Mouse (Mus musculus): ENCODE data around the gene Prdx1. TPM values are rescaled to one million over a fixed set of nuclear protein-coding genes. Genes with fewer than 3 reads are reported as not detected.
"Not testable (repeated sequence)": the region's sequence is repeated elsewhere in the genome, so short reads cannot be mapped to it uniquely, and the experiment has no call there.

Prdx1 gene
- total RNA-seq, 2 experiments from 2014 or later = 304 to 400 TPM

DNA sequence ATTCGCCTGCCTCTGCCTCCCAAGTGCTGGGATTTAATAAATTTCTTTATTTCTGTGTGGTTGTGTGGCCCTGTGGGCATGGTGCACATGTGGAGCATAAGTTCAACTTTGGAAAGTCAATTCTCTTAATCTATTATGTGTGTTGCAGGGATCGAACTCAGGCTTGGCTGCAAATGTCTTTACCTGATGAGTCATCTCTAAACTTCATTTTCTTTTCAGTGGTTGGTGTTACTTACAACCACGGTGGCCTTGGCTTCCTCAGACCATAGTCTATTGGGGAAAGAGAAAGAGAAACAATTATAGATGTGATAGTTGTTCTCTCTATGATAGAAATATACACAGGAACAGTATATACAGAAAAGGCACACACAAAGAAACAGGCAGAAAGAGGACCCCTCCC is 9.3 kb upstream of the Prdx1 start:
- no peak for ATAC-seq (replicated peaks; ENCODE audit: poor library complexity)

GRCm38 (mm10) chr4:116677808-116678207 is 7.5 kb upstream of the Prdx1 start:
- ATAC-seq (replicated peaks; ENCODE audit: poor library complexity) = no peak

DNA sequence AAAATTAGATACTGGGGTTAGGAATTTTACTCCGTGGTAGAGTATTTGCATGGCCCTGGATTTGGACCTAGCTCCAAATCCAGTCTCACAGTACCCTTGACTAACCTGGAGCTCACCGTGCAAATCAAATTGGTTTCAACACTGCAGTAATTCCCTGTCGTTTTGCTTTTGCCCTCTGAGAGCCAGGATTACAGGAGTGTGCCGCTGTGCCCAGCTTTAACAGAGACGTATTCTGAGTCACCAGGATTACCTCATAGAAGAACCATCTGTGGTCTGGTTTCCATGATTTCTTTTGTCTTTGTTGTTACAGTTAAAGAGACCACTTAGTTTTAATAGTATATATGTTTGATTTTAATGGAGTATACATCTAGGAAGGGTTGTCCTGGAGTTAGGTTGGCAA is 6.2 kb upstream of the Prdx1 start:
- no peak for ATAC-seq (replicated peaks; ENCODE audit: poor library complexity)

- ATAC-seq (replicated peaks; ENCODE audit: poor library complexity) = not testable (repeated sequence)
These were observed 4.8 kb upstream of the Prdx1 start for GRCm38 (mm10) chr4:116680521-116680920.

GRCm38 (mm10) chr4:116683957-116684356 is 1.4 kb upstream of the Prdx1 start:
- no peak for ATAC-seq (replicated peaks; ENCODE audit: poor library complexity)

DNA sequence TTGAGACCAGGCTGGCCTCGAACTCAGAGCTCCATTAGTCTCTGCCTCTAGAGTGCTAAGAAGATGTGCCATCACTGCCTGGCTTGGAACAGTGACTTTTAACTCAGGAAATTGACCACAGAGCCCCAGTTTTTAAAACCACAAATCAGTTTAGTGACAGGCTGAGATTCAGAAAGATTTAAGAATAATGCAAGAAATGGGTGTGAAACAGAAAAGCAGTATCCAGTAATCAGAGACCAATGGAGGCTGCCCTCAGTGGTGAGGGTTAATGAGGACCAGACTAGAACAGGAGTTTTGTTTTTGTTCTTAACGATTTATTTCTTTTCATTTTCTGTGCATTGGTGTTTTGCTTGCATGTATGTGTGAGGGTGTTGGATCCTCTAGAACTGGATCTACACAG is 679 bp upstream of the Prdx1 start:
- ATAC-seq (replicated peaks; ENCODE audit: poor library complexity) = no peak

DNA sequence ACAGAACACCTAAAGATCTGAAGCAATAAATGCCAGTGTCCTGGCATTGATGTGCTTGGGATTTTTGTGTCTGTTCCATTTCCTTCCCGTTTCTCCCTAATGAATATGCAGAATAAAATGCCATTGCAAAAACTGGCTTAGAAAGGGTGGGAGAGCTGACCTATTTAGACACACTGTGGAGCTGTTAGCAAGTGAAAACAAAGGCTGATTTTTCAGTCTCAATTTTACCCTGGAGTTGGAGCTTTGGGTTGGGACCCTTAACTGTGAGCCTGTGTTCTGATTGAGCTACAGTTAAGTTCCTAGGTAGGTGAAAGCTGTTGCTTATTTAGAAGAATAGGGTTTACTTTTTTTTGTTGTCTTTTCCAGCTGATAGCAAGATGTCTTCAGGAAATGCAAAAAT is 1.7 kb downstream of the Prdx1 start:
- no peak for ATAC-seq (replicated peaks; ENCODE audit: poor library complexity)

DNA sequence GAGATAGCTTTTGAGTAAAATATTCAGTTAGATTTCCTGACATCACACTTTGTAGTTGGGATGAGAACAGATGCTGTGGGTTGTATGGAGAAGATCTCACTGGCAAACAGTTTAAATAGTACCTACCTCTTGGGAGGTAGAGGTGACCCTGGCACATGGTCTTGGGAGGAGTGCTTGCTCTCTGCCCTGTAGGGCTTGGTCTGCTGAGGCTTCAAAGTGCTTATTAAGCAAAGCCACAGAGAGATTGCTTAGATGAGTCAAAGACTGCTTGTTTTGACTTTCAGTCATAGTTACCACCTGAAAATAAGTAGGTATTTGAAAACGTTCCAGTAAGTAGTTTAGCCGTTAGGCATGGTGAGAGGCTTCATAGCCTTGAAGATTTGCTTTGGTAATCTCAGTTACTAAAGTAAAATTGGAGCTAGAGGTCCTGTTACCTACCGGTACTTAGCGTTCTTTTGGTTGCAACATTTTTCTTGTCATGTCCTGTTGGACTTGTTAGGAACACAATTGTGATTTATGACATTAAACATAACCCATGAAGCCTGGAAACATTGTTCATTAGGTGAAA is 4.0 kb downstream of the Prdx1 start:
- no peak for ATAC-seq (replicated peaks; ENCODE audit: poor library complexity)

- ATAC-seq (replicated peaks; ENCODE audit: poor library complexity) = no peak
These were observed 6.8 kb downstream of the Prdx1 start for GRCm38 (mm10) chr4:116692146-116692545.

DNA sequence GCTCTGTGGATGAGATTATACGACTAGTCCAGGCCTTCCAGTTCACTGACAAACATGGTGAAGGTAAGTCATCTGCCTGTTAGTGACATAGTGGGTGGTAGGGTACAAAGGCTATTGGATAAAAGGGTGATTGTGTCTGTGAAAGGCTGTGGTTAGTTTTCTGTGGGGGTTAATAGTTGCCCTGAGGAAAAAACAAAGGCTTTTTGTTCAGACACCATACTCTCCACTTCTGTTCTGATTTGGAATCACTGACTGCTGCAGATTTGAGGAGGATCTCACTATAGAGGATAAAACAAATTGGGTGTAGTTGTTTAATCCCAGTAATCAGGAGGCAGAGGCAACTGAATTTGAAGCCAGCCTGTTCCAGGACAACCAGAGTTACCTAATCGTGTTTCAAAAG is 8.4 kb downstream of the Prdx1 start:
- ATAC-seq (replicated peaks; ENCODE audit: poor library complexity) = no peak

DNA sequence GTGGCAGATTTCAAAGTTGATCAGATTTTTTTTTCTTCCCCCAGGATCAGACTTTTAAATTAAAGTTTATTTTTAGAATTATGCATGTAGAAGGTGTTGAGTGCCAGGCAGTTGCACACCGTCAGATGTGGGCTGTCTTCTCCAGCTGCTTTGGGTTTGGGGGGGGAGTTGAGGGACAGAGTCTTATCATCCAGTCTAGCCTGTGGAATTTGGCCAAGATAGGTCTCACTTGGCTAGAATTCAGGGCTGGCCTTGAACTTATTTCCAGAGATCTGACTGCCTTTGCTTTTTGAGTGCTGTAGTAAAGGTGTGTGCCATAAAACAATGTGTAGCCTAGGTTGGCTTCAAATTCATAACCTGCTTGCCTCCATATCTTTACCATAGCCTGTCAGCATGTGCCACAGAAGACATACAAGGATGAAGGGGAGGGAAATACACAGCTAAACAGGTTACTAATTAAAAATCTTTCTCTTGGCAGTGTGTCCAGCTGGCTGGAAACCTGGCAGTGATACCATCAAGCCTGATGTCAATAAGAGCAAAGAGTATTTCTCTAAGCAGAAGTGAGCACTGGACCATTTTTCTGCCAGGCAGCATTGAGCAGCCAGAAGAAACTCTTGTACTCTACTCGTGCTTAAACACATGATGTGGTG is 13.5 kb downstream of the Prdx1 start:
- ATAC-seq (replicated peaks; ENCODE audit: poor library complexity) = peak; percentile 46

GRCm38 (mm10) chr4:116700964-116701363 is 15.6 kb downstream of the Prdx1 start:
- ATAC-seq (replicated peaks; ENCODE audit: poor library complexity) = no peak

DNA sequence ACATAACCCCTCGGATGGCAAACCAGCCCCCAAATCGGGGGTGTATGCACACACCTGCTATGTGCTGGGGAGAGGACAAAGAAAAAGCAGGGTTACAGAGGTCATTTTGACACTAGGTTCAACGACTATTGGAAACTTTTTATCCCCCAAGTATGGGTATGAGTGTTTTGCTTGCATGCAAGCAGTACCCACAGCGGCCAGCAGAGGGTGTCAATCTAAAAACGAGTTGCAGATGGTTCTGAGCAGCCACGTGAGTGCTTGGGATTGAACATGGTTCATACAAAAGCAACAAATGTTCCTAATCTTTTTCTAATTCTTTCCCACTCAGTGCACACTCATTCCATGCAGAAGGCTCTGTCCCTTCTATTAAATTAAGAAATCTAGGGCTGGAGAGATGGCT is 18.5 kb downstream of the Prdx1 start:
- peak; percentile 52 for ATAC-seq (replicated peaks; ENCODE audit: poor library complexity)

GRCm38 (mm10) chr4:116707666-116708065 is 22.3 kb downstream of the Prdx1 start:
- ATAC-seq (replicated peaks; ENCODE audit: poor library complexity) = no peak

DNA sequence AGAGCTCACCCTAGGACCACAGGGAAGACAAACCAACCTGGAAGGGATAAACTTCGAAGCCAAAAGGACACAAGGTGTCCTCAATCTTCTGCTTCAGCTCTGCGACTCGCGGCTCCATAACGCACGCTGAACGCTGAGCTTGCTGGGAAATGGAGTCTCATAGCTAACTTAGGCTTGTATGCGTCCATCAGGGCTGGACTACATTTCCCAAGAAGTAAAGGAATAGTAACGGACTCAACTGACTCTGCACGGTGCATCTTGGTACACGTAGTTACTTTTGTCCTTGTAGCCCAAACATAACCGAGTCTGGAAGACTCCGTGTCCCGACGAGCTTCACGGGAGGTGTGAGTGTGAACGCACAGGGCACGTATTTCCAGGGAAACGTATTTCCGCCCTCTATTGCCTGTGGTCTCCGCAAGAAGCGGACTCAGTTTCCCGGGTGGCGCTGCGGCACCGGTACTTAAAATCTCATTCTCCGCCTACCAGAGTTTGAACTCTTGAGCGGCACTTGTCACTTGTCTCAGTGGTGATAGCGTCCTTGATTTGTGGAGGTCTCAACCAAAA is 22.9 kb downstream of the Prdx1 start, which contains the start of the genes Mmachc and Ccdc163:
Gene Mmachc, minus strand, starts transcription at position 206 of the 564 bp plus-strand sequence.
Gene Ccdc163, plus strand, starts transcription at position 309 of the 564 bp plus-strand sequence.
- ATAC-seq (replicated peaks; ENCODE audit: poor library complexity) = peak; percentile 93

DNA sequence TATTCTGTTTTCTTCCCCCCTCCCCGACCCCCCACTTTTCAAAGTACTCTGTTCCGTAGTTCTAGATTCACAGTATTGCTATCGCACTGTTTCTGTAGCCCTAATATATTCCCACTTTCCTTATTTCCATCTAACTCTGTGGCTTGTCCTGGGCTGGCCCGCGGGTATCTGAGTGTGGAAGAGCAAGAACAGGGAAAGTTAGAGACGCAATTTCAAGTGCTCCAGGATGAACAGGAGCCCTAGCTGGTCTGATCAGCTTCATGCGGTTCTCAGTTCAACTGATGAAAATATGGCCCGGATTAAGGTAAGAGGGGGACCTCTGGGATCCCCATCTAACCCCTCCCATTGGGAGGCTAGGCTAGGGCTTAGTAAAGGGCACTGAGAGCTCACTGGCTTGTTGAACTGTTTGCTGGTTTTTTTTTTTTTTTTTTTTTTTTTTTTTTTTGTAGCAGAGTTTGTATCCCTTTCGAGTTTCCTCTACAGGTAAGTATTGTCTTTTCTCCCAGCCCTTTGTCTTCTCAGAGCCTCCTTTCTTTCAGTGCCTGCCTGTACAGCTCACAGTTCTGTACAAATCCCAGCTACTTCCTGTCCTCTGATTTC is 23.5 kb downstream of the Prdx1 start:
- ATAC-seq (replicated peaks; ENCODE audit: poor library complexity) = 0 out of 2 replicates have a peak, but pooled peaks have one; percentile 24

DNA sequence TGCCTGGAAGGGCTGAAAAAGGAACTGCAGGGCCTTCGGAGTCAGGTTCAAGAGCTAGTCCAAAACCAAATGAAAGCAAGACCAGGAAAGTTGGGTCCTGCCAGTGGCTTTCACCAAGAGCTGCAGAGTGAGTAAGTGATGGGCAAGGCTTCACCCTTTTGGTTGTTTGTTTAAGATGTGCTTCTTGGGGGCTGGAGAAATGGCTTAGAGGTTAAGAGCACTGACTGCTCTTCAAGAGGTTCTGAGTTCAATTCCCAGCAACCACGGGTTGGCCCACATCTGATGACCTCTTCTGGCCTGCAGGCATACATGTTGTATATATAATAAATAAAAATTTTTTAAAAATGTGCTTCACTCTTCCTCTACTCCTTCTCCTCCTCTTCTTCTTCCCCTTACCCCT is 24.8 kb downstream of the Prdx1 start:
- no peak for ATAC-seq (replicated peaks; ENCODE audit: poor library complexity)

- no peak for ATAC-seq (replicated peaks; ENCODE audit: poor library complexity)
These were observed 27.2 kb downstream of the Prdx1 start for GRCm38 (mm10) chr4:116712536-116712935.

GRCm38 (mm10) chr4:116719396-116719795 is 34.1 kb downstream of the Prdx1 start:
- peak; percentile 62 for ATAC-seq (replicated peaks; ENCODE audit: poor library complexity)

DNA sequence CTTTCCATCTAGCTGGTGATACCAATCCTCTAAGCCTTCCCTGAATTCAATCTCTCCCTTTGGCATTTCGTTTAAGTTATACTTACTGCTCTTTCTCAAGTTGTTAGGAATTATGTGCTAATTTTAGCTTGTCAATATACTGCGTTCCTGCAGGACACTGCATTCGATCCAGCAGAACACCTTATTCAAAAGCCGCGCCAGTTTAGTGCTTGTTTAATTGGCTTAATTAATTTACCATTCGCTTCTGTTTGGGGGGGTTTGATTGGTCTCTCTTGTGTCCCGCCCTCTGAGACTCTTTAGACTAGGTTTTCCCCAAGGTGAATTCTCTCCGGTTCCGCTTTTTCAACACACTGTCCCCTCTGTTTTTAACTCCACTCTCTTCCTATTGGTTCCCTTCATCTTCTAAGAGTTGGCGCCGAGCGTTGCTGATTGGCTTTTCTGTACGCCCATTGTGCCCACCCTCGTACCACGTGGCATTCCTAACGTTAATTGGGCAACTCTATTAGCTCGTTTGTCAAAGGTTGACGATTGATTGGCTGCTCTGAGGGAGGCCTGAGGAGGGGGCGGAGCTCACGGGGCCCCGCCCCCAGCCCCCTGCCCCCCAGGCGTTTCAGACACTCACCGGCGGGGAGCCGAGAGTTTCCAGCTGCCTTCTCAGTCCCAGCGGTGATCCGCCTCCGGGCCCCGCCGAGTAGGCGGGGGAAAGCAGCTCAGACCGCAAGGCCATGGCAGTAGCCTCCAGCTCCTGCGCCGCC is 35.2 kb downstream of the Prdx1 start, which contains the start of gene Tesk2:
Gene Tesk2, plus strand, starts transcription at position 606 of the 755 bp plus-strand sequence.
- peak; percentile 92 for ATAC-seq (replicated peaks; ENCODE audit: poor library complexity)

DNA sequence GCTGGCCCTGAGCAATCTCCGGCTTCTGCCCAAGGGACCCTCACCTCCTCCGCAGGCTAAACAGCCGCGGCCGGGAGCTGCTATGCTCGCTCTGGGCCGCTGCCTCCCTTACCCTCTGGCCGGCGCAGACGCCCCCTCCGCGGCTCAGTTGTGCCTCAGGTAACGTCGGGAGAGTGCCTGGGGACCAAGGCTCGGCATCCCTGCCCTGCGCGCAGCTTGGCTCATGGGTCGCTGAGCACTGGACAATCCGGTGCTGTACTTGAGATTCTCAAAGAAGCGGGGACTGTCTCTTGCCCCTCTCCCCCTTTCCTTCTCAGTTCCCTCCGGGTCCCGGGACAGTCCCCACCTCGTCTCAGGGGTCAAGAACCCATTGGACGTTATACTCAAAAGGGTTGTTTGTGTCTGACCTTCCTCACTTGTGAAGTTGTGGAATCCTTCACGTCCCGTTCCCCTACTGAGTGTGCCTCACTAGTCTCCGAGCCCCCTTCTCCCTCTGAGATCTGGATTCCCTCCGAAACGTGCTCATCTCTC is 35.8 kb downstream of the Prdx1 start:
- no peak for ATAC-seq (replicated peaks; ENCODE audit: poor library complexity)
